Mouse (Mus musculus) megakaryocyte, embryonic 14.5 days (primary cell): ENCODE measurements around the gene Sult2b1. TPM values are rescaled to one million over a fixed set of nuclear protein-coding genes. Genes with fewer than 3 reads are reported as not detected.

Source experiments
- H3K27me3 ChIP-seq: replicated peaks from 2 replicates; pipeline ENCODE3; 2012; ENCODE audit warnings: inconsistent platforms
- H3K36me3 ChIP-seq: replicated peaks from 2 replicates; pipeline ENCODE3; 2012; ENCODE audit warnings: low read length, inconsistent platforms, mixed read lengths
- H3K4me1 ChIP-seq: 2 replicates; pipeline ENCODE4 v1.6.1; 2012; ENCODE audit warnings: inconsistent platforms
- H3K4me3 ChIP-seq: replicated peaks from 2 replicates; pipeline ENCODE3; 2012; ENCODE audit warnings: moderate library complexity, mild to moderate bottlenecking, inconsistent platforms
- H3K9me3 ChIP-seq: 2 replicates; pipeline ENCODE4 v1.6.1; 2012; ENCODE audit warnings: inconsistent platforms
- FLI1 ChIP-seq: IDR thresholded peaks from 2 replicates; pipeline ENCODE4 v1.6.1; 2012; ENCODE audit warnings: low read length, inconsistent platforms, mixed read lengths
- GATA1 ChIP-seq: IDR thresholded peaks from 3 replicates; pipeline ENCODE4 v1.6.1; 2012; ENCODE audit warnings: mixed read lengths, low read length, inconsistent platforms, borderline replicate concordance
- polyA plus RNA-seq: library from polyadenylated mRNA; stranded (reverse); fragments of >175 nt; gene quantifications from 2 replicates; pipeline ENCODE4 v1.2.3, GENCODE M21; 2012; ENCODE audit warnings: low replicate concordance; ENCODE audit not compliant: insufficient read depth

Gene Sult2b1
- polyA plus RNA-seq, 1 experiment = 1.00 TPM

DNA sequence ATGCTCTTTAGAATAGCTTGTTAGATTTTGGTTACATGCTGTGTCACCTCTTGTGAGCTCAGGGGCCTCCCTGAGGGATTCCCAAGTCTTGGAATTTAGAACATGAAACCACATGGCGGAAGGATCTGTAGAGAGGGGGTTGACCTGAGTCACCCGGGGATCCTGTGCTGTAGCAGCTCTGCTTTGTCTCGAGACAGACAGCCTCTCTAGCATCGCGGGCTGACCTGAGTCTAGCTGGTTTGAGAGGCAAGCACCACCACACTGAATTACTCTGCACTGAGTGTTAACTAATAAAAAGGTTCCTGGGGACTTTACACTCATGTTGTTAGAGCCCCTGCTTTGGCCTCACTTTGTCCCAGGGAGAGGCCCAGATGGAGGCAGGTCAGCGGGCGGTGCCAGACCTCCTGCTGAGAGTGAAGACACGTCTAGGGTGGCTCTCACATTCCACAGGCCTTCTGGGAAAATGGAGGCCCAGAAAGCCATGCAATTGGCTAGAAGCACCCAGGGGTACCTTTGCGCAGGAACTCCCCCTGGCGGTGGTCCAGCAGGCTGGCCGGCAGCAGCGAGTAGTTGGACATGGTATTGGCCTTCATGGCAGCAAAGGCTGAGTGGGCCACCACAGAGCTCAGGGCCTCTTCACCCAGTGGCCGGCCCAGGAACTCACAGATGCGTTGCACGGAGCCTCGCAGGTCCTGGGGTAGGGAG lies 53.6 kb downstream of the Sult2b1 start:
- Histone ChIP-seq H3K9me3 (no peaks in the 10 kb centered on the region), H3K4me1 (peaks cover 48% of the 10 kb centered on the region), H3K27me3 (peaks cover 7% of the 10 kb centered on the region), H3K36me3 (peaks cover 40% of the 10 kb centered on the region), H3K4me3 (no peak overlapping the region)
- TF ChIP-seq FLI1 (no peak), GATA1 (no peak)

DNA sequence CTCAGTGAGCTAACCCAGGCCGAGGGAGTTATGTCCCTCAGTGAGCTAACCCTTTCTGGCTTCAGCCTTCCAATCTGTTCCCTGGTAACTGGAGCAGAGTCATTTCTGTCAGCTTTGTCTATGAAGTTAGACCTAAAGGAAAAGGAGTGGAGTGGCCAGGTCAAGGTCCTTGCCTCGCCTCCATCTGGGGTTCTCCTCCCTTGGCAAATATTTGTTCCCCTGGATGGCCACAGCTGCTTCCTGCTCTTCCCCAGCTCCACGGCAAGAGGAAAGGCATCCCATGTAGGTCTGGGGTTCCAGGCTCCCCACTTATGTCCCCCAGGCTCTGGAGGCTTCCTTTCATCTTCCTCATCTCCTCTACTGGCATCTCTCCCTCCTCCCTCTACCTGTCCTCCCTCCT lies 56.8 kb downstream of the Sult2b1 start:
- Histone ChIP-seq H3K36me3 (peaks cover 73% of the 10 kb centered on the region), H3K4me3 (no peak overlapping the region), H3K9me3 (no peaks in the 10 kb centered on the region), H3K4me1 (peaks cover 61% of the 10 kb centered on the region), H3K27me3 (no peaks in the 10 kb centered on the region)
- no peak for TF ChIP-seq FLI1
- no peak for TF ChIP-seq GATA1

DNA sequence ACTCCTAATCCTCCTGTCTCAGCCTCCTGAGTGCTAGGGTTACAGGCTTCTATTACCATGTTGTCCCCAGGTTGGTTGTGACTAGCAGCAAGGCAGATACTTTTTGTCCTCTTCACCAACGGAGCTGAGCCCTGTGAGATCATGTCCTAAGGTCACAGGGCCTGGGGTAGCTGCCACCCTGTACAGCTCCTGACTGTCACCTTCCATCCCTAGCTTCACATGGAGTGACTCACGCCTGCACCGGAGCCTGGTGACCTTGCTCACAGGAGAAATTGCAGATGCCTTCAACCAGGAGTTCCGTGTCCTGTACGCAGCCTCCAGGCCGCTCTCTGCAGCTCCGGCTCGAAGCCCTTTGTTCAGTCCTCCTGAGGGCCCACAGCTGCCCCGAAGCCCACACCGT lies 58.0 kb downstream of the Sult2b1 start:
- H3K27me3 ChIP-seq = no peaks in the 10 kb centered on the region
- peaks cover 85% of the 10 kb centered on the region for H3K36me3 ChIP-seq
- no peak overlapping the region for H3K4me3 ChIP-seq
- TF ChIP-seq GATA1 (no peak), FLI1 (no peak)
- no peaks in the 10 kb centered on the region for H3K9me3 ChIP-seq
- H3K4me1 ChIP-seq = peaks cover 62% of the 10 kb centered on the region

DNA sequence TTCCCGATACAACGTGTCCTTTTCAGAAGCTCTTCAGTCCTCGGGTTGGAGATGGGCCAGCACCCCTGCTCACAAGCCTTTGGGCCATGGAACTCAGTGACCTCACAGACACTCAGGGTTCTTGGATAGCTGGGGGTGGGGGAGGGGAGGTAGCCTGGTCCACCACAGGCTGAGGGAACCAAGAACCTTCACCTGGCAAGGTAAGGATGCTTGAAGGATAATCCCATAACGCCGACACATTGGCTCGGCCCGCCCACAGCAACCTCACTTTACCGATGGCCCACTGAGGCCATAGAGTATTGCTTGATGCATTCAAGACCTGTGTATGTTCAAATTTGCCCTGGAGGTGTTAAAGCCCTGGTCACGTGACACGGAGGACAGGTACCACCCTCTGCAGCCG lies 58.8 kb downstream of the Sult2b1 start, which contains the start of gene Spaca4:
TSS of gene Spaca4 (minus strand) at position 101 of the 400 bp plus-strand sequence.
- Histone ChIP-seq H3K36me3 (peaks cover 92% of the 10 kb centered on the region), H3K4me1 (peaks cover 62% of the 10 kb centered on the region), H3K4me3 (no peak within 1 kb of the TSS), H3K27me3 (no peaks in the 10 kb centered on the region), H3K9me3 (no peaks in the 10 kb centered on the region)
- TF ChIP-seq FLI1 (no peak), GATA1 (no peak)

DNA sequence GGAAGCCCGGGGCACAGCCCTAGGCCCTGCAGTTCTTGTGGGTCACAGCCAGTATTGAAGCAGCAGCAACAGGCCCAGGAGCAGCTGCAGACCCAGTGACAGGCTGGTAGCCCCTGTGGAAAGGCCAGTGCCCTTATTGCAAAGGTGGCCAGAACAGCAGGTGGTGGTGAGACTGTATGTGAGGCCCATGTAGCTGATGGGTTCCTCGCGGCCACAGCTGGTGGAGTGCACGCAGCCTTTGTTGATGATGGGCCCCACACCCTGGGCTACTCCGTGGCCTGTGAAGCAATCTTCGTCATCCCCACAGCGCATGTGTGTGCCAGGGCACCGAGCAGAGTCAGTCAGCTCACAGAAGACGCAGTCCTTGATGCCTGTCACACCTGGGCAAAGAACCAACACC lies 59.3 kb downstream of the Sult2b1 start:
- H3K4me3 ChIP-seq = no peak overlapping the region
- H3K9me3 ChIP-seq = no peaks in the 10 kb centered on the region

DNA sequence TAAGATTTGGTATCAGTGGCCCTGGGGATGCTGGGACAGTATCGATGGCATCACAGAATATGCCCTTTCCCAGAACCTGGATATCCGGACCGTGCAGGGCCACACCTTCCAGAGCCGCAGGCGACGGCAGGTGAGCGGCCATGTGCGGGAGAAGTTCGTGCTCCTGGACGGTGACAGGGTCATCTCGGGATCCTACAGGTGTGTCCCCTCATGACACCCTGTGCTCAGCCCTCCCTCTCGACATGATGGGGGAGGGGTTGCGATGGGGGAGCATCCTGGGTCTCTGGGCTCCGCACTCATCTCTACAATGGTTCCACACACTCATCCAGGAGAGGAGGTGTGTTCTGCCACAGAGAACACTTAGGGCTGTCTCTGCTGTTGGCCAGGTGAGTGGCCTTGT lies 60.7 kb downstream of the Sult2b1 start:
- TF ChIP-seq GATA1 (no peak), FLI1 (no peak)
- no peak overlapping the region for H3K4me3 ChIP-seq
- H3K4me1 ChIP-seq = peaks cover 67% of the 10 kb centered on the region
- peaks cover 98% of the 10 kb centered on the region for H3K36me3 ChIP-seq
- no peaks in the 10 kb centered on the region for H3K9me3 ChIP-seq
- no peaks in the 10 kb centered on the region for H3K27me3 ChIP-seq

More for the DNA sequence above, 59.3 kb downstream of the Sult2b1 start:
- Histone ChIP-seq H3K27me3 (no peaks in the 10 kb centered on the region), H3K4me1 (peaks cover 62% of the 10 kb centered on the region), H3K36me3 (peaks cover 98% of the 10 kb centered on the region)
- TF ChIP-seq GATA1 (no peak), FLI1 (no peak)

DNA sequence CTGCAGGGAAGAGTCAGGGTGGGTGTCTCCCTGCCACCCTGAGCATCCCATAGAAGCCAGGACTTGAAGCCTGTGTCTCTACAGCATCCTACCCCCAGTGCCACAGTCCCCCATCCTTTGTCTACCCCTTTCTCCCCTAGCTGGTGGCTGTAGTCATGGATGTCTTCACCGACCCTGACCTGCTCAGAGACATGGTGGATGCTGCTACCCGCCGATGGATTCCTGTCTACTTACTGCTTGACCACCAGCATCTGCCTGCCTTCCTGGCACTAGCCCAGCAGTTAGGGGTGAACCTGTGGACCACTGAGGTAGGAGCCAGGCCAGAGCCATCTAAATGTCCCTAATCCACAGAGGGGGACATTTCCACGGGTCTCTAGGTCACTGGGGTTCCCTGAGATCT lies 61.2 kb downstream of the Sult2b1 start:
- H3K27me3 ChIP-seq = no peaks in the 10 kb centered on the region
- TF ChIP-seq GATA1 (no peak), FLI1 (no peak)
- H3K36me3 ChIP-seq = peaks cover 94% of the 10 kb centered on the region
- peaks cover 67% of the 10 kb centered on the region for H3K4me1 ChIP-seq
- no peaks in the 10 kb centered on the region for H3K9me3 ChIP-seq
- no peak overlapping the region for H3K4me3 ChIP-seq

DNA sequence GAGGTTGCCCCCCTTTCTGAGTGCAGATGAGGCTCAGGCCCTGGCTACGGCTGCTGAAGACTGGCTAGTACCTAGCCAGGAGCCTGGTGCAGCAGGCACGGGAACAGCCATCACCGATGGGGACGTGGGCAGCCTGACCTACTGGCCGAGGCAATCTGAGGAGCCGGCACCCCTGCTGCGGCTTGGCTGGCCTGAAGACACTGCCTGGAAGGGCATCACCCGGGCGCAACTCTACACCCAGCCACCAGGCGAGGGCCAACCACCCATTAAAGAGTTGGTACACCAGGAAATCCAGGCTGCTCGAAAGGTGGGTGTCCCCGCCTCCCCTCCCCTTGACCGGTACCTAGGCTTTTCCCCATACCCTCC lies 62.1 kb downstream of the Sult2b1 start:
- peaks cover 62% of the 10 kb centered on the region for H3K4me1 ChIP-seq
- no peaks in the 10 kb centered on the region for H3K27me3 ChIP-seq
- H3K9me3 ChIP-seq = no peaks in the 10 kb centered on the region
- H3K4me3 ChIP-seq = no peak overlapping the region
- TF ChIP-seq GATA1 = no peak
- TF ChIP-seq FLI1 = no peak
- peaks cover 87% of the 10 kb centered on the region for H3K36me3 ChIP-seq

DNA sequence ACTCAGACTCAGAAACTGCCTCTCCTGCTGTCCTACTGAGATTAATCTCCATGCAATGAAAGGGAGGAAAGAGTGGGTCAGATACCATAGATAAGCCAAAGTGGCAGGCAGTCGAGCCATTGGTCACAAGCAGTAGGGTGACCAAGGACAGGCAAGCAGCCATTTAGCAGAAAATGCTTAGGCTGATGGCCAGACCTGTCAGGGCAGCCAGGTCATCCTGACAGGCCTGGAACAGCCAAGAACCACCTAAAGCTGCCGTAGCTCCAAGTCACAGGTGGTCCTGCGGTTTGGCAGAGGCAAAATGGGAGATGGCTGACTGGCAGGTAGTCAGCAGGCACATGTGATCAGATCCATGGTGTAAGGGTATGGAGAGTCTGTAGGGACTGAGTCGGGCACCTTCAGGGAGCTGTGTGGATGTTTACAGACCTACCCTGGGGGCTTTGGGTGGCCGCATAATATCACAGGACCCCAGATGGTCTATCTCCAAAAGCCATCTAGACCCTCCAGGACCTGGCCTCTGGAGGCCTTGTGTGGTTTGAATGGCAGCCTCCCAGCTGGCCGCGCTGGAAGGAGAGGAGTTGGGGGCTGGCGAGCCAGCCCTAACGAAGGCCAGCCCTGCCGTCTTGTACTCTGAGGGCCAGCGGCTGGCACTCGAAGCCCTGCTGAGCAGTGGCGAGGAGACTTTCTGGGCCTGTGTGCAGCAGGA lies 62.7 kb downstream of the Sult2b1 start:
- Histone ChIP-seq H3K27me3 (no peaks in the 10 kb centered on the region), H3K4me3 (no peak overlapping the region), H3K36me3 (peaks cover 81% of the 10 kb centered on the region), H3K4me1 (peaks cover 57% of the 10 kb centered on the region), H3K9me3 (no peaks in the 10 kb centered on the region)
- no peak for TF ChIP-seq FLI1
- no peak for TF ChIP-seq GATA1

DNA sequence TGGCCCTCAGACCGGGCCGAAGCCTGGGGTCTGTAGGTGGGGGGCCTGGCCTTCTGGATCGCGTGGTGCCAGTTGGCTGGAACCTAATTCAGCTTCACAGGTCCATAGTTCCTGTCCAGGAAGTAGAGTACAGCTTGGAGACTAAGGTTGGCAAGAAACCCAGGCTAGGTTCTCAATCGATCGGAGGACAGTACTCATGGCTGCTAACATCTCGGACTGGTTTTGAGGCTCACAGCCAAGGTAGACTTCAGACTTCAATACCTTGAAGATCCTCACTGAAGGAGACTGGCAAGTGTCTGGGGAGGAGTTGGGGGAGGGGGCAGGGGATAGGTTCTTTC lies 63.3 kb downstream of the Sult2b1 start:
- no peaks in the 10 kb centered on the region for H3K9me3 ChIP-seq
- H3K27me3 ChIP-seq = no peaks in the 10 kb centered on the region
- H3K36me3 ChIP-seq = peaks cover 77% of the 10 kb centered on the region
- no peak overlapping the region for H3K4me3 ChIP-seq
- no peak for TF ChIP-seq GATA1
- TF ChIP-seq FLI1 = no peak
- H3K4me1 ChIP-seq = peaks cover 58% of the 10 kb centered on the region
